Mouse (Mus musculus): ENCODE measurements around the gene Atxn1. TPM values are rescaled to one million over a fixed set of nuclear protein-coding genes. Genes with fewer than 3 reads are reported as not detected.

Gene Atxn1
- polyA plus RNA-seq, 1 experiment, result 2.5 TPM

DNA sequence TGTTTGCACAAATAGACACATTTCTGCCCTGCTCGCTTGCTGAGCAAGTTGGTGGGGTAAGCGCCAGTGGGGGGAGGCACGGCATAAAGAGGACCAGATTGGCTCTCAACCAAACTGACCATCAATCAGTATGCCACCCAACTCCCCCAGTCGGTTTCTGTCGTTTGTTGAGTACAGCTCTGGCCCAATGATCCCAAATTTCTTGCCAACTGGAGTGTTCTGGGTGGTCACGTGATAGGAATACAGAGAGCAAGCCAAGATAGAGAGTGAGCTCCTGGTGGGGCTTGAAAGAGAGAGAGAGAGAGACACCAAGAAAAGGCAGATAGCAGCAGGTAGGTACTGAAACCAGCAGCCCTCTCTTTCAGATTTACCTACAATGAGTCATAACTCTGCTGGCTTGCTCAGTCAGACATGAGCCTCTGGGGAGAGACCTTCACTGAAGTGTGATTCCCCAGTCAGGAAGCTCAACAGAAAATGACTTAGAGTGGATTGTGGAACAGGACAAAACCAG lies 57.6 kb downstream of the Atxn1 start:
- Histone ChIP-seq H3ac (ENCODE audit: control insufficient read depth, insufficient read length) (no peak overlapping the region), H3K36me3 (ENCODE audit: control insufficient read depth, insufficient read depth) (no peaks in the 10 kb centered on the region), H3K4me3 (no peak overlapping the region), H3K4me2 (ENCODE audit: low read depth) (no peak overlapping the region), H3K79me2 (ENCODE audit: control insufficient read depth, insufficient read depth) (no peaks in the 10 kb centered on the region), H3K27me3 (ENCODE audit: control insufficient read depth, insufficient read depth, insufficient read length) (no peaks in the 10 kb centered on the region)
- no peak for TF ChIP-seq CEBPB (IDR thresholded peaks at IDR 0.05; ENCODE audit: insufficient read depth, poor library complexity, severe bottlenecking)
- TF ChIP-seq MAX (IDR thresholded peaks at IDR 0.05; ENCODE audit: low read depth), result no peak
- TF ChIP-seq SRF (IDR thresholded peaks at IDR 0.05; ENCODE audit: control insufficient read depth, insufficient read length, low read depth), result no peak
- TF ChIP-seq TCF12 (IDR thresholded peaks at IDR 0.05; ENCODE audit: insufficient read depth, poor library complexity, severe bottlenecking), result no peak

DNA sequence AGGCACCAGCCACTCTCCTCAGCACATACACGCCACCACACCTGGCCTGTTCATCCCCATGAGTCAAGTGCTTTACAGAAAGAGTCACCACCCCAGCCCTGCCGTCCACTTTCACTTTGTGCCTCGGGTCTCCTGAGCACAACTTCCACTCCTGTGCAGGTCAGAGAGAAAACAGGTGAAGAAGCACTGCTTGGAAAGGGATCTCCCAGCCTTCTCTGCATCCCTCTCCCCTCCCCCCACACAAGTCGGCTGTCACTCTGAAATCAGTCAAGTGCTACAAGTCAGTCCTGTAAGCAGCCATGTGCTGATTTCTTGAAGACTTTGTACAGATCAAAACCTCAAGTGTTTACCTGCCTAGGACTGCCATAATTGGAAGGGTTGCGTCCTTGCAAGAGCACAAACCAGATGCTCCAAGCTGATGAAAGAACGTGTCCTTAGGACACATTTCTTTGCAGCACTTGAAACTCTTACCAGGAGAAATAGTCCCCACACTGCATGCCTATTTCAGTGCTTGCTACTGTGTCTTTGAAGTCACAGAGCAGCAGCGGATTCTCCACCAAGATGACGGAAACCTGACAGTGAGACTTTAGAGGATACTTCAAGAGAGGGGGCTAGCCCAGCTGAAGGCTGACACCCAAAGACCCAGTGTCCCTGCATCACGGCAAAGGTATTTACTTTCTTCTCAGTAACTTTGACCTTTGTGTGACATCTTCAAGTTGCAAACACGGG lies 58.2 kb downstream of the Atxn1 start:
- H3K36me3 ChIP-seq (ENCODE audit: control insufficient read depth, insufficient read depth), result no peaks in the 10 kb centered on the region
- no peaks in the 10 kb centered on the region for H3K79me2 ChIP-seq (ENCODE audit: control insufficient read depth, insufficient read depth)
- no peak overlapping the region for H3K4me3 ChIP-seq
- TF ChIP-seq MYOG (IDR thresholded peaks at IDR 0.05; ENCODE audit: control insufficient read depth in 1 of 3, insufficient read depth in 1 of 3, insufficient read length in 2 of 3, low read depth in 2 of 3) (no peak), POLR2A (IDR thresholded peaks at IDR 0.05; ENCODE audit: insufficient read length, low read depth) (no peak), TCF12 (IDR thresholded peaks at IDR 0.05; ENCODE audit: insufficient read depth, poor library complexity, severe bottlenecking) (no peak), CEBPB (IDR thresholded peaks at IDR 0.05; ENCODE audit: insufficient read depth, poor library complexity, severe bottlenecking) (no peak), USF1 (IDR thresholded peaks at IDR 0.05; ENCODE audit: low read depth) (no peak), POLR2AphosphoS2 (IDR thresholded peaks at IDR 0.05; ENCODE audit: insufficient read length, low read depth) (no peak), E2F4 (IDR thresholded peaks at IDR 0.05; ENCODE audit: insufficient read depth) (no peak), MAX (IDR thresholded peaks at IDR 0.05; ENCODE audit: low read depth) (no peak), MYOD1 (IDR thresholded peaks at IDR 0.05; ENCODE audit: control insufficient read depth in 1 of 3, insufficient read length in 2 of 3, low read depth in 2 of 3) (no peak), REST (IDR thresholded peaks at IDR 0.05; ENCODE audit: insufficient read depth, insufficient read length) (no peak), TCF3 (IDR thresholded peaks at IDR 0.05; ENCODE audit: insufficient read length, low read depth) (no peak), SRF (IDR thresholded peaks at IDR 0.05; ENCODE audit: control insufficient read depth, insufficient read length, low read depth) (no peak)
- H3ac ChIP-seq (ENCODE audit: control insufficient read depth, insufficient read length), result no peak overlapping the region
- H3K27me3 ChIP-seq (ENCODE audit: control insufficient read depth, insufficient read depth, insufficient read length), result no peaks in the 10 kb centered on the region
- H3K4me2 ChIP-seq (ENCODE audit: low read depth), result no peak overlapping the region

DNA sequence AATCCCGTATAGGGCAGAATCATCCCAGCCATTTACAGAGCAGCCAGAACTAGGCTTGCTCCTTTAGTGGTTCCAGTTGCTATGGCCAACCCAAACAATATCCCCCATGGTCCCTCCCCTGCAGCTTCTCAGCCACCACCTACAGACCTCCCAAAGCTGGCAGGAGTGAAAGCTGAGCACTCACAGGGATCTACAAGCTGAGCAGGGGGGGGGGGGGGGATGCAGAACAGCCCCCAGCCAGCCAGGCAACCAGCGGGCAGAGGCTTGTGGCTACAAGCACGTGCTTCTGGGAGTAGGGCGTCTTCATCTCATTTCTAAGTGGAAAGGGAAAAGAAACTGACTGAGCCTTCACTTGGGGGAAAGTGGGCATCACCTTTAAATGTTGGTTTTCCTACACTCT lies 59.9 kb downstream of the Atxn1 start:
- no peaks in the 10 kb centered on the region for H3K36me3 ChIP-seq (ENCODE audit: control insufficient read depth, insufficient read depth)
- no peak for TF ChIP-seq MYOG (IDR thresholded peaks at IDR 0.05; ENCODE audit: control insufficient read depth in 1 of 3, insufficient read depth in 1 of 3, insufficient read length in 2 of 3, low read depth in 2 of 3)
- H3K4me2 ChIP-seq (ENCODE audit: low read depth), result no peak overlapping the region
- no peak overlapping the region for H3ac ChIP-seq (ENCODE audit: control insufficient read depth, insufficient read length)
- no peaks in the 10 kb centered on the region for H3K79me2 ChIP-seq (ENCODE audit: control insufficient read depth, insufficient read depth)
- no peaks in the 10 kb centered on the region for H3K27me3 ChIP-seq (ENCODE audit: control insufficient read depth, insufficient read depth, insufficient read length)
- H3K4me3 ChIP-seq, result no peak overlapping the region

DNA sequence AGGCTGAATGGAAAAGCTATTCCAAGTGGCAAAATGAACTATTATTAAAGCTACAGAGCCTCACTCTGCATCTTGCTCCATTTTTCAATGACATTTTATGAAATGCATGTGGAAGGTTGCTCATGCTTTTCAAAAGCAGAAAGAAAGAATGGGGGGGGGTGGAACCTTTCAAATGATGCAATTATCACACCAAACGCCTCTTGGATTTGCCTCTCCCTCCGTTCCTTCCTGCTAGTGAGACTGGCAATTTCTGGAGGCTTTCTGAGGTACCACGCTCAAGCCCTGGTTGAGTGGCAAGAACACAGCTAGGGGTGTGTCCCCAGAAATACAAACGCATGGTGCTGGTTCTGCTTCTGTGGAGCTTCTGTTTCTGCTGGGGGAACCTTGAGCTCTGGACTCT lies 60.4 kb downstream of the Atxn1 start:
- TF ChIP-seq TCF3 (IDR thresholded peaks at IDR 0.05; ENCODE audit: insufficient read length, low read depth), result no peak
- no peak for TF ChIP-seq E2F4 (IDR thresholded peaks at IDR 0.05; ENCODE audit: insufficient read depth)
- no peak for TF ChIP-seq POLR2A (IDR thresholded peaks at IDR 0.05; ENCODE audit: insufficient read length, low read depth)
- no peak for TF ChIP-seq USF1 (IDR thresholded peaks at IDR 0.05; ENCODE audit: low read depth)
- no peak for TF ChIP-seq MAX (IDR thresholded peaks at IDR 0.05; ENCODE audit: low read depth)
- no peak for TF ChIP-seq TCF12 (IDR thresholded peaks at IDR 0.05; ENCODE audit: insufficient read depth, poor library complexity, severe bottlenecking)
- TF ChIP-seq POLR2AphosphoS2 (IDR thresholded peaks at IDR 0.05; ENCODE audit: insufficient read length, low read depth), result no peak
- no peak for TF ChIP-seq CEBPB (IDR thresholded peaks at IDR 0.05; ENCODE audit: insufficient read depth, poor library complexity, severe bottlenecking)
- no peak for TF ChIP-seq MYOG (IDR thresholded peaks at IDR 0.05; ENCODE audit: control insufficient read depth in 1 of 3, insufficient read depth in 1 of 3, insufficient read length in 2 of 3, low read depth in 2 of 3)
- TF ChIP-seq REST (IDR thresholded peaks at IDR 0.05; ENCODE audit: insufficient read depth, insufficient read length), result no peak
- no peak for TF ChIP-seq SRF (IDR thresholded peaks at IDR 0.05; ENCODE audit: control insufficient read depth, insufficient read length, low read depth)
- no peak for TF ChIP-seq MYOD1 (IDR thresholded peaks at IDR 0.05; ENCODE audit: control insufficient read depth in 1 of 3, insufficient read length in 2 of 3, low read depth in 2 of 3)
- no peaks in the 10 kb centered on the region for H3K36me3 ChIP-seq (ENCODE audit: control insufficient read depth, insufficient read depth)
- no peak overlapping the region for H3K4me3 ChIP-seq
- H3K27me3 ChIP-seq (ENCODE audit: control insufficient read depth, insufficient read depth, insufficient read length), result no peaks in the 10 kb centered on the region
- H3ac ChIP-seq (ENCODE audit: control insufficient read depth, insufficient read length), result no peak overlapping the region
- no peaks in the 10 kb centered on the region for H3K79me2 ChIP-seq (ENCODE audit: control insufficient read depth, insufficient read depth)
- H3K4me2 ChIP-seq (ENCODE audit: low read depth), result no peak overlapping the region

DNA sequence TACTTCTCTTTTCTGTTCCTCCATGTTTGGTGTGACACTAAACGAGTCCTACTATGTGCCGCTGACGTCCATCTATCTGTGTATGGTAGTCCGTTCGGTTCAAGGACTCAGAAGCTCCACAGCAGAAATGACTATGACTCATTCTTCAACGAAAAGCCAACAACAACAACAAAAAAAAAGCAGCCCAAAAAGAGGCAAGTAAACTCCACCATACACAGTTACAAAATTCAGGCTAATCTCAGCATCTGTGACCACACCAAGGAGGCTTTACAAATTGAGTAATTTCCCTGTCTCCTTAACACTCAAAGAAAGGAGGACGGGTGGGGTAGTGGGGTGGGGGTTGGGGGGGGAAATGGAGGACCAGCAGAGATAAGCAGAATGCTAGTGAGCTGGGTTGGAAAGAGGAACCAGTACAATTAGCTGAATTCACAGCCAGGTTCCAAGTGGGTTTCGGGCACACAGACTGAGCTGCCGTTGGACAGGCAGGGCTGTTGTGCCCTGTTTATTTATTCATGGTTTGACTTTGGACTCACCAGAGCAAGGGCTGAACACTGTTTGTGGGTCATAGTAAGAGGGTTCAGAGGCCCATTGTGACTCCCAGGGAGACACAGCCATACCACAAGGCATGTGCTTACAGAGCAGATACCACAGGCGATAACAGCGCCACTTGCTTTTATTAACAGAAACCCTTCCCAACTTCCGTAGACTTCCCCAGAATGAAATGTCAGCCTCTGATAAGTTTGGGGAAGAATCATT lies 61.1 kb downstream of the Atxn1 start:
- Histone ChIP-seq H3K4me3 (no peak overlapping the region), H3K36me3 (ENCODE audit: control insufficient read depth, insufficient read depth) (no peaks in the 10 kb centered on the region), H3K4me2 (ENCODE audit: low read depth) (no peak overlapping the region), H3K27me3 (ENCODE audit: control insufficient read depth, insufficient read depth, insufficient read length) (no peaks in the 10 kb centered on the region), H3ac (ENCODE audit: control insufficient read depth, insufficient read length) (no peak overlapping the region), H3K79me2 (ENCODE audit: control insufficient read depth, insufficient read depth) (no peaks in the 10 kb centered on the region)
- TF ChIP-seq MYOD1 (IDR thresholded peaks at IDR 0.05; ENCODE audit: control insufficient read depth in 1 of 3, insufficient read length in 2 of 3, low read depth in 2 of 3) (no peak), MAX (IDR thresholded peaks at IDR 0.05; ENCODE audit: low read depth) (no peak), E2F4 (IDR thresholded peaks at IDR 0.05; ENCODE audit: insufficient read depth) (no peak), CEBPB (IDR thresholded peaks at IDR 0.05; ENCODE audit: insufficient read depth, poor library complexity, severe bottlenecking) (no peak), MYOG (IDR thresholded peaks at IDR 0.05; ENCODE audit: control insufficient read depth in 1 of 3, insufficient read depth in 1 of 3, insufficient read length in 2 of 3, low read depth in 2 of 3) (no peak), REST (IDR thresholded peaks at IDR 0.05; ENCODE audit: insufficient read depth, insufficient read length) (no peak), POLR2AphosphoS2 (IDR thresholded peaks at IDR 0.05; ENCODE audit: insufficient read length, low read depth) (no peak), POLR2A (IDR thresholded peaks at IDR 0.05; ENCODE audit: insufficient read length, low read depth) (no peak), TCF3 (IDR thresholded peaks at IDR 0.05; ENCODE audit: insufficient read length, low read depth) (no peak), TCF12 (IDR thresholded peaks at IDR 0.05; ENCODE audit: insufficient read depth, poor library complexity, severe bottlenecking) (no peak), USF1 (IDR thresholded peaks at IDR 0.05; ENCODE audit: low read depth) (no peak)

Data from myocyte (in vitro differentiated cells).